26 mouse cellular contexts compared by ENCODE assay signal in the genomic region with DNA sequence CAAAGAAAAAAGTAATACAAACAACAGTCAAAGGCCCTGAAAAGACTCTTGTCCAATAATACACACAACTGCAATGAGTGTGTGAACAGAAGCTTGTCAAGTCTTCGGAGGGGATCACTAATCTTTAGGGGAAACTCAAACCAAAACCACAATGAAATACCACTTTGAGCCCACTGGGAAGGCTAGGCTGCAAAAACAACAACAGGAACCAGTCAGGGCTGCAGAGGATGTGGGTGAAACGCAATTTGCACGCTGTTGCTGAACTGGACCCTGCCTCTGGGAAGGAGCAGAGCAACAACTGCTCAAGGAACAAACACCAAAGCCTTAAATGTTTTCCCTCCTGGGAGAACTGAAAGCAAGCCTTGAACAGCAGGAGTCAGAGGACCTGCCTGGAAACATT. TPM values are rescaled to one million over a fixed set of nuclear protein-coding genes. Genes with fewer than 3 reads are reported as not detected.
A peak's percentile ranks its signal among the peaks of the same experiment; 100 is the strongest.
DNase-seq lines count a peak whose midpoint lies in the region; ATAC-seq lines count a peak whose summit lies in the region.
"Had no signal": no experiment of that assay in that cellular context is flagged by ENCODE, and none has a peak within 500 bp of the region (broad histone marks: within the 10 kb centered on the region; RNA-seq: fewer than 3 reads in every experiment).

No protein-coding gene starts in this region.

- peak; percentile 51 for DNase-seq in testis, postnatal 14 days (ENCODE audit: low spot score)
- no peak for DNase-seq in testis, postnatal 10 days (ENCODE audit: low spot score)
- no peak for DNase-seq in left cerebral cortex, postnatal 25 days (ENCODE audit: low spot score in 2 of 2)
- DNase-seq in midbrain, embryonic 14.5 days = no peak
- DNase-seq in adrenal gland, adult 8-10 months = no peak
- DNase-seq: adrenal gland, postnatal 10 days; adrenal gland, postnatal 25 days; B cell, adult 2 months; cerebellum, adult 11 months; cerebellum, adult 18-20 months; cerebellum, adult 8-10 months; cerebellum, adult 9-11 months; cerebellum, postnatal 14 days; cerebellum, postnatal 36 days; forebrain, postnatal 0 days had no signal

- no peak overlapping the region for H3K9ac ChIP-seq in midbrain, embryonic 14.5 days (replicated peaks; ENCODE audit: low read length)
- H3K9ac ChIP-seq: embryonic facial prominence, embryonic 12.5 days; forebrain, embryonic 13.5 days; forebrain, embryonic 15.5 days; forebrain, postnatal 0 days had no signal

- no peaks in the 10 kb centered on the region for H3K9me3 ChIP-seq in midbrain, embryonic 14.5 days (ENCODE audit: control insufficient read depth, low read length)
- H3K9me3 ChIP-seq: embryonic facial prominence, embryonic 10.5 days; embryonic facial prominence, embryonic 12.5 days; forebrain, embryonic 13.5 days; forebrain, embryonic 15.5 days; G1E had no signal

- peak; percentile 66 for ATAC-seq in common myeloid progenitor, adult 5-6 weeks (replicated peaks; ENCODE audit: low read depth, poor library complexity, severe bottlenecking)
- ATAC-seq in hematopoietic stem cell, adult 5-6 weeks (replicated peaks in 1 of 2; ENCODE audit: insufficient read depth in 1 of 2, low FRiP score in 2 of 2, low TSS enrichment in 1 of 2, low read depth in 1 of 2, poor library complexity in 2 of 2, severe bottlenecking in 2 of 2) = peak; percentile 62 to 67; a peak in 3 of 4 replicates
- ATAC-seq in midbrain, embryonic 14.5 days (ENCODE audit: low FRiP score, low TSS enrichment) = no peak
- ATAC-seq: activated CD4-positive, CD25-positive, alpha-beta regulatory T cell, adult 4 months; CD4-positive, CD25-positive, alpha-beta regulatory T cell, adult 4 months; forebrain, embryonic 13.5 days; forebrain, embryonic 15.5 days; forebrain, postnatal 0 days; Patski had no signal

- intact Hi-C loops in left cerebral cortex, postnatal 25 days (cut with DNase I) = no loop called here

- WGBS in midbrain, embryonic 14.5 days = 79% methylated on average over 3 of the region's 3 CpGs

- H3K27me3 ChIP-seq in midbrain, embryonic 14.5 days (ENCODE audit: control insufficient read depth, insufficient read depth, low read length) = no peaks in the 10 kb centered on the region

- H3K4me1 ChIP-seq in midbrain, embryonic 14.5 days (ENCODE audit: control insufficient read depth, insufficient read depth, low read length) = no peaks in the 10 kb centered on the region
- H3K4me1 ChIP-seq: embryonic facial prominence, embryonic 12.5 days; forebrain, embryonic 13.5 days; forebrain, embryonic 15.5 days had no signal

- no peaks in the 10 kb centered on the region for H3K36me3 ChIP-seq in midbrain, embryonic 14.5 days (ENCODE audit: control insufficient read depth, insufficient read depth, low read length)
- H3K36me3 ChIP-seq: embryonic facial prominence, embryonic 10.5 days; embryonic facial prominence, embryonic 12.5 days; forebrain, embryonic 15.5 days; G1E had no signal

- H3K27ac ChIP-seq in midbrain, embryonic 14.5 days (replicated peaks; ENCODE audit: low read depth, low read length) = no peak overlapping the region
- H3K27ac ChIP-seq: embryonic facial prominence, embryonic 10.5 days; embryonic facial prominence, embryonic 12.5 days; forebrain, embryonic 13.5 days; forebrain, embryonic 15.5 days had no signal

- no peak overlapping the region for H3K4me2 ChIP-seq in midbrain, embryonic 14.5 days (ENCODE audit: low read length)
- H3K4me2 ChIP-seq: embryonic facial prominence, embryonic 12.5 days; forebrain, embryonic 13.5 days; forebrain, embryonic 15.5 days had no signal

- no peak overlapping the region for H3K4me3 ChIP-seq in midbrain, embryonic 14.5 days (replicated peaks; ENCODE audit: low read depth, low read length)
- H3K4me3 ChIP-seq: embryonic facial prominence, embryonic 10.5 days; embryonic facial prominence, embryonic 12.5 days; forebrain, embryonic 13.5 days; forebrain, embryonic 15.5 days had no signal

RNA-seq across cellular contexts. Expression of a gene that starts 7.8 kb away (rescaled TPM):
- not detected in 2 replicates for total RNA-seq in common myeloid progenitor, adult 5-6 weeks (2017)
- total RNA-seq in hematopoietic stem cell, adult 5-6 weeks (2017) = not detected in 2 replicates
- 1 to 10 TPM; 4.1 TPM for total RNA-seq in left cerebral cortex, postnatal 25 days (2021)
- 4.5 and 4.6 TPM in 2 replicates for polyA plus RNA-seq in midbrain, embryonic 14.5 days (2014; fragmentation: Nextera tagmentation; extraction: Ambion mirVana)
- total RNA-seq in adrenal gland, adult 8-10 months (2022) = 1 to 10 TPM; 1.9 to 5.3 (median 3.4) TPM
- total RNA-seq: CH12.LX had no signal
- polyA plus RNA-seq: G1E had no signal

RNA-seq across cellular contexts. Expression of a gene that starts 50.8 kb away (rescaled TPM):
- 139 and 145 TPM in 2 replicates for total RNA-seq in common myeloid progenitor, adult 5-6 weeks (2017)
- total RNA-seq in hematopoietic stem cell, adult 5-6 weeks (2017) = 77.9 and 79.5 TPM in 2 replicates
- total RNA-seq in left cerebral cortex, postnatal 25 days (2021) = 10 to 100 TPM; 11.8 to 13.0 TPM
- 9.0 and 12.0 TPM in 2 replicates for polyA plus RNA-seq in midbrain, embryonic 14.5 days (2014; fragmentation: Nextera tagmentation; extraction: Ambion mirVana)
- total RNA-seq in adrenal gland, adult 8-10 months (2022) = 10 to 100 TPM; 18.8 to 26.8 (median 23.1) TPM
